Mouse (Mus musculus) thymus, adult 2 months (tissue): Measurements from ENCODE around the gene Marcks.

ENCODE experiments used
- CTCF ChIP-seq: fragments of 200-500 bp; IDR thresholded peaks from 2 replicates; pipeline ENCODE4 v1.5.1; 2012; ENCODE audit warnings: mild to moderate bottlenecking, control low read depth, low read length, moderate library complexity, borderline replicate concordance; ENCODE audit not compliant: control insufficient read depth, poor library complexity, insufficient read depth; ENCODE audit errors: extremely low read depth
- POLR2A ChIP-seq: fragments of 200-500 bp; IDR thresholded peaks from 2 replicates; pipeline ENCODE4 v1.6.1; 2012; ENCODE audit warnings: mild to moderate bottlenecking, low read length, control low read depth, moderate library complexity; ENCODE audit not compliant: control insufficient read depth, poor library complexity, insufficient read depth; ENCODE audit errors: extremely low read depth

DNA sequence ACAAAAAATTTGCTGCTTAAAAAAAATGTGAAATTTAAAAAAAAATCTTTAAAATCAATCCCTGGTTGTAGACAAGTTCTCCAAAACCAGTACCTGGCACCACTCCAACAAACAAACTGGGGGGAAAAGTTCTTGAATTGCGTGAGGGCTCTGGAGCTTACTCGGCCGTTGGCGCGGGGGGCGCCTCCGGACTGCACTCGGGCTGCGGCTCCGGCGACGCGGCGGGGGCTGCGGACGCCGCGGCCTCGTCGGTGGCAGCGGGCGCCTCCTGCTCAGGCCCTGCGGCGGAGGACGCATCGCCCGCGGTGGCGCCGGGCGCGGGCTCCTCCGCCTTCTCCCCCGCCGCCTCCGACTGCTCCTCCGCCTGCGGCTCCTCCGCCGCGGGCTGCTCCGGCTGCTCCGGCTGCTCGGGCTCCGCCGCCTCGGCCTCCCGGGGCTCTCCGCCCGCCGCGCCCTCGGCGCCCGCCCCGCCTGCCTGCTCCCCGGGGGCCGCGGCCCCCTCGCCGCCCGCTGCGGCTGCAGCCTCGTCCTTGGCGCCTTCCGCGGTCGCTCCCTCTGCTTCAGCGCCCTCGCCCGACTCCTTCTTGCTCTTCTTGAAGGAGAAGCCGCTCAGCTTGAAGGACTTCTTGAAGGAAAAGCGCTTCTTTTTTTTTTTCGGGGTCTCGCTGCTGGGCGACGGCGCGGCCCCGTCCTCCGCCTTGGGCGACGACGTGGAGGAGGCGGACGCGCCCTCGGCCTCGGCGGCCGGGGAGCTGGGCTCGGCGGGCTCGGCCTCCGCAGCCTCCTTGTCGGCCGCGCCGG, 2.6 kb downstream of the Marcks start:
- TF ChIP-seq CTCF (no peak), POLR2A (0 out of 2 replicates have a peak, but pooled peaks have one; percentile 33)
